Mouse (Mus musculus) spleen, postnatal 36 days (tissue): ENCODE data around the gene Guk1.
A peak's percentile ranks its signal among the peaks of the same experiment; 100 is the strongest.

ENCODE experiments used
- DNase-seq, 2 experiments: peaks; one replicate each; pipeline ENCODE4 v3.0.0; 2022; ENCODE audit warnings: low spot score in 2 of 2, mixed read lengths in 1 of 2

The Guk1 gene

DNA sequence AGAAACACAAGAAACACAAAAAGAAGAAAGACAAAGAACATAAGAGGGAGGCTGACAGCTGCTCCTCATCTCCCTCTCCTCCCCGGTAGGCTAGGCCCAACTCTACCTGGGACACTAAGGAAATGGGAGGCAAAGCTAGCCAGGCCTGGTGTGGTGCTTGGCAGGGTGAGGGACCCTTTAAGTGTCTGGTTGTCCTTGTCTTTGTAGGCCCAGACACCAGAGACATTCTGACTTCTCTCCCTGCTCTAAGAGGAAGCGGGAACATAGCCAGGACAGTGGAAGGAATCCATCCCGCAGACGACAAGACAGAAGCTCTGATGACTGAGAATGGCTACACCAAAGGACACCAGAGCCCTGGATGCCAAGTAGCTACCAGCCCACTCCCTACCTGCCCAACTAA lies 18.0 kb upstream of the Guk1 start:
- no peak for DNase-seq

DNA sequence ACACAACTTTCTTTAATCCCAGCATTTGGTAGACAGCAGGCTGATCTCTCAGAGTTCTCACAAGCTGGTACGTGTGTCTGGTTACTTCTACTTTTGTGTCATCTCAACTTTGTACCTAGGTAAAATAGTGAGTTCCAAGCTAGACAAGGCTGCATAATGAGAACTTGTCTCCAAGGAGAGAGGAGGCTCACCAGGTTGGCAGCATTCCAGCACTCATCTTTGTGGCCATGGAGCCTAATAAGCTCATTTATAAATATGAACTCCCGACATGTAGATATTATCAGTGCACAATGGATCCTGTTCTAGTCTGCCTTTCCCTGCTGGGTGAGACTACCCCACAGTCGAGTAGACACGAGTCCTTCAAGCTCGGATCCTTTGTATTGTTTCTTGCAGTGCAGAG lies 17.6 kb upstream of the Guk1 start:
- no peak for DNase-seq

DNA sequence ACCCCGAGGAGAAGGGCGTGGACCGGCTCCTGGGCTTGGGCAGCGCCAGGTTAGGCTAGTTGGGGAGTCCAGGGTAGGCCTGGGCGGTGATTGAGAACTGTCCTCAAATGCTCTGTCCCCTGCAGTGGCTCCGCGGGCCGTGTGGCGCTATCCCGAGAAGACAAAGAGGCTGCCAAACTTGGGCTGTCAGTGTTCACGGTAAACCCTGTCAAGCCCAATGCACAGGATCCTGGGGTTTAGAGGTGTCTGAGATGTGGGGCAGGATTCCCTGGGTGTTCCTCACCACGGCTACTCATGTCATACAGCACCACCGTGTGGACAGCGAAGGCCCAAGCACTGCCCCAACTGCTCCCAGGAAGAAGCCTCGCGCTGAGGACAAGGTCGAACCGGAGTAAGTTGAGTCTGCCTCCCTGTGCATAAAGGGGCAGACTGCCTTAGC lies 17.0 kb upstream of the Guk1 start:
- DNase-seq: peak; percentile 54 to 71

DNA sequence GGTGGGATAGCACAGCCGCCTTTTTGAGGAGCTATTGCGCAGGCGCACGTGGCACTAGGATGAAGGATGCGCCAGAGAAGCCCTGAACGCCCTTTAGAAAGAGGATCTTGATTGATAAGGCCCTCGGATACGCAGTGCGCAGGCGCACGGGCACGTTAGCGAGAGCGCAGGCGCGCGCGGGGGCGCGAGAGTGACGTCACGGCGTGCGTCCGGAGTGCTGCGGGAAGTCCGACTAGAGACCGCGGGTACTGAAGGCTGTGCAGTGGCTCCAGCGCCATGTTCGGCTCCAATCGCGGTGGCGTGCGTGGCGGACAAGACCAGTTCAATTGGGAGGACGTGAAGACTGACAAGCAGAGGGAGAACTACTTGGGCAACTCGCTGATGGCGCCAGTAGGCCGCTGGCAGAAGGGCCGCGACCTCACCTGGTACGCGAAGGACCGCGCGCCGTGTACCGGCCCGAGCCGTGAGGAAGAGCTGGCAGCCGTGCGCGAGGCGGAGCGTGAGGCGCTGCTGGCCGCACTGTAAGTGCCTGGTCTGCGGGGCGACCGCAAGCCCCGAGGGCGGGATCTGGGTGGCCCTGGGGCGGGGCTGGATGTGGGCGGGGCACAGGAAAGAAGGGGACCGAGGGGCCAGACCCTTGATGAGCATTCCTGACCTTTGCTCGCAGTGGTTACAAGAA lies 16.3 kb upstream of the Guk1 start, which contains the start of gene 2310033P09Rik:
TSS of gene 2310033P09Rik (plus strand) at position 169 of the 679 bp plus-strand sequence.
- peak; percentile 93 to 96 for DNase-seq

DNA sequence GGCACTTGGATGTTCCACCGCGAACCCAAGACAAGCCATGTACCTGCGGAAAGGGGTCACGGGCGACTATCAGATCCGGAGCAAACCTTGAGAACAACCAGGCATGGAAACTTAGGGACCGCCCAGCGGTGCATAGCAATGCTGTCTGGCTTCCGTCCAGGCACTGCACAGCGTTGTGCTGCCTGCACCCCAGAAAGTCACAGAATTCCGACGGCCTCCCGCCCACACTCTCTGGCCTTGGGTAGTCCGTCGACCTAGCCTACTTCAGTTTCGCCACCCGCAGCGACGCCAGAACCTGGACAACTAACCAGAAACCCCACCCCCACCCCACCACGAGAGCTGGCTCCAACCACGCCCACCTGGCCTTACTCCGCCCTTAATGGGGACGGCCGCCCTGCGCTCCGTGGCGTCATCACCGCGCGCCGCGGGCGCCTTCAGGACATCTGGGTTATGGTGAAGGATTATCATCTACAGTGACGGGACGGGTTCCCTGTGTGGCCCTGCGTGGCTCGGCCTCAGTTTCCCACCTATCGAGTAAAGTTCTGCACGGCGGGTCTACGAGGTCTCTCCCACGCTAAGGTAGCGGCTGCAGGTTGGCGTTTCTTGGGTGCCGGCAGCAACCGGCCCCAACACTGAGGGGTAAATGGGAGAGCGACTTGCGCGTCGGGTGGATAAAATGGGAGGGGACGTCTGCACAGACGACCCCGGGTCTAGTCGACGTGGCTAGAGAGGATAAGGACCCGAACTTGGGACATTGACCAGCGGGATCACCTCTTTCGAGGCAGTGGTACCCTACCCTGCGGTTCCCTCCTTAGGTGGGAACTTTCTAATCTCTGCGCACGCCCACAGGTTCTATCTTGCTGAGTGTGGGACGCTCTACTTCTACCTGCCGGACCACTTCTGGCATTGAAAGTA lies 10.3 kb upstream of the Guk1 start, which contains the start of gene Mrpl55:
TSS of gene Mrpl55 (plus strand) at position 406 of the 915 bp plus-strand sequence.
- peak; percentile 90 to 94 for DNase-seq

DNA sequence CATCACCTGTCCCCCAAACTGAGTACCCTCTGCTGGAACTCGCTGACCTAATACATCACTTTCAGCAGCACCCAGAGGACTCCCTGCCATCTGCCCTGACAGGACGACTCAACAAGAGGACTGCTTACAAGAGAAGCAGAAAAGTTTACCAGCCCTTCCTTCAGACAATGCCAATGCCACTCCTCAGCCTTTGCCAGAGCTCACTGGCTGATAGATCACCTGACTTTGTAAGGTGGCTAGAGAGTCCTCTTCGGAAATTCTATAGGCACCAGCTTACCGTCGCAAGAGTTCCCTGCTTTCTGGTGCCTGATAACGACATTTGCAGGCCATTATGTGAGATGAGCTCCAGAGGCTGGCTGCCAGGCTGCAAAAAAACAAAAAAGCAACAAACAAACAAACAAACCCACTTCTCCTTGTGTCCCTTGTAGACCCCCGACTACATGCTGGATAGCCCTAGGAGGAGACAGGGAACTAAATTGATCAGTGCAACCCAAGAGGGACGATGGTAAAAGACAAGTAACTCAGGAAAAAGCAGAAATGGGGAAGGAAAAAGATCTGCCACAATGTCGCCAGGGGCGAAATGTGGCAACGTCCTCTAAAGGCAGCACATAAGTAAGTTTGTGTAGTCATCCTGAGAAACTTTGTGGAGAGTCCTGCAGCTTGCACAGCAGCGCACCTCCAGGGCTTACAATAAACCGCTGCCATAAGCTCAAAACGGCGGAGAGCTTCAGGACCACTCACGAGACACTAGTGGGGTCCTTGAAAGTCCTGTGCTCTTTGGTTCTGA lies 9.4 kb upstream of the Guk1 start:
- DNase-seq: no peak

DNA sequence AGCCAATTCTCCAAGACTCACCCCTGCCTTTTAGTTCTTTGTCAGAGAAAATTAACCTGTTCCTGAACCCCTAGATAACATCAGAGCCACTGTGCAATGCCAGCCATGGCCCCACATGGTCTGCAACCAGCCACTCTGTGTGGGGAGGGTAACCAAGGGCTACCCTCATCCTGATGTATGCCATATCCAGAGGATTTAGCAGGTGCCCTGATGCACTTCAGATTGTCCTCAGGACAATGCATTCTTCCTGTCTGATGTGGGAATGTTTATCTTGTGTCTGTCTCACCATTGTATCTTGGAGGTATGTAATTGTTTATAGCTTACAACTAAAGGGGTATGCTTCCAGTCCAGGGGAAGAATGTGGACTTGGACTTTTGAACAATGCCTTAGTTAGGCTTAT lies 4.2 kb upstream of the Guk1 start:
- no peak for DNase-seq

DNA sequence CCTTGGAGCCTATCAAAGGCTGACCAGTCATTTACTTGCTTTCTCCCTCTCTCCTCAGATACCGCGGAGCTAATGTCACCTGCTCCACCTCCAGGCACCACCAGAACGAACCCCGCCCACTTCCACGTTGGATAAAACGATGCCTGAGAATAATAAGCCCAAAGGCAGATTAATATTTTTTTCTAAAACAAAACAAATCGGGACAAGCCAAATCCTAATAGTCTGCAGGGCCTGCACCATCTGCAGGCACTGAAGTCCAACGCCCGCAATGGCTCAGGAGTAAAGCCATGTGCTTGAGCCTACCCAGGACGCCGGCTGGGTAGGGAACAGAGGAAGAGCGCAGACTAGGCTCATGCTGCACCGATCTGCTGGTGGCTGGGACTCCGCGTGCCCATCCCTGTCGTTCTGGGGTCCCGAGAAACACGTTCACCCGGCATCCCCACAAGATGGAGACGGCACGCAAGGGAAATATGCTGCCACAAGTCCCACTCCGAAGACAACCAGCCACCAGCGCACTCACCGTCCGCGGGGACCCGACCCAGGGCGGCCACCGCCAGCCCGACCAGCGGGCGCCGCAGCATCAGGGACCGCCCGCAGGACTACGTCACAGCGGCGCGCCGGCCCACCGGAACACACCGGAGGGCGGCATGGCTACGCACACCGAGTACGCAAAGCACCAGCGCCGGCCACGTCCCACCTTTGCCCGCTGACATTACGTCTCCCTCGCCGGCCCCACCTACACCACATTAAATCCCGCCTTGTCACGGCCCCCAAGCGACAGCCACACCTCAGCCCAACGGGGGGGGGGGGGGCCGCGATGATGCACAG lies 567 bp downstream of the Guk1 start:
- peak; percentile 93 for DNase-seq

DNA sequence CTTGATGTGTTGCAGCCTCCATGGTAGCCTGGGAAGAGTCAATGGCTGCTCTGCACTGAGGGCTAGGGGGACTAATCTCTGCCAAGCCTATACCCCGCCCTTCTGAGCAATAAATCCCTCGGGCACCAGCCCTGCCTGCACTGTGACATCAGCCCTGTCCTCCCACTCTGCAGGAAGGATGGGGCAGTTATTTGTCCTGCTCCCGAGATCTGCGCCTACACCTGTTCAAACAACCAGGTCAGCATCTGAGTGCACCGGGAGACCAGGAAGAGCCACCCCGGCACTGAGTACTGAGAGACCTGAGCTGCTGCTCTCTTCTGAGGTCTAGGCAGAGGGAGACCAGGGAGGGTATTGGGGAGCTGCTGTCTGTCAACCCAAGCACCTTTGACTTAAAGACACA lies 4.3 kb downstream of the Guk1 start:
- DNase-seq: no peak

DNA sequence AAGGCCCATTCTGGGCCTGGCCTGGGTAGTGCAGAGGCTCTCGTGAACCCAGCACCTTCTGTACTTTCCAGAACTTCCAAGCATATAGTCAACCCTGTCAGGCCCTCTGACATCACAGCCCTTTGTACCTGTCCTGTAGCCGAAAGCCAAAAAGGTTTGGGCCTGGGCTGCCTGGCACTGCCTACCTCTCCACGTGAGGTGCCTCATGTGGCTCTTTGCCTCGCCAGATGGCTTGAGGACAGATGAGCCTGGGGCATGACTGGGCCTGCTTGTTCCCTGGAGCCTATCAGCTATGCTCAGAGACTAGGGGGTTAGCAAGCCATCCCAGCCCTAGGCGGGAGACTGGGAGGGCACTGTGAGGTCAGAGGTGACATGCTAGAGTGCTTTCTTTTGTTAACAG lies 6.5 kb downstream of the Guk1 start:
- DNase-seq: no peak

DNA sequence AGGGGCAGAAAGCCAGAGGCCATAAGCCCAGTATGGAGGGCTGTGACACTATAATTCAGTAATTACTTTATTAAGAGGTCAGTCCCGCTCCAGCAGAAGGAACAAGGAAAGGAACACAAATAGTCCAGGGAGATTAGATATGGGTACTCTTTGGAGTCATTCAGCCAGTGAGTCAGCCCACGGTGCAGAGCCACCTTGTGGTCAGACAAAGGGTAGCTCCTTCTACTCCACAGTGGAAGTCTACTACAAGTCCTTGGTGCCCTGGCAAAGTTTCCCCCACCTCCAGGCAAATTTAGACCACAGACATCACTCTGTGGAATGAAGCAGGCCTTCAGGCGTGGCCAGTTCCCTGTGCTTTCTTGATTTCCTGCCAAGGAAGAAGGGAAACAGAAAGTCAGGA lies 8.2 kb downstream of the Guk1 start:
- peak; percentile 38 to 56 for DNase-seq

DNA sequence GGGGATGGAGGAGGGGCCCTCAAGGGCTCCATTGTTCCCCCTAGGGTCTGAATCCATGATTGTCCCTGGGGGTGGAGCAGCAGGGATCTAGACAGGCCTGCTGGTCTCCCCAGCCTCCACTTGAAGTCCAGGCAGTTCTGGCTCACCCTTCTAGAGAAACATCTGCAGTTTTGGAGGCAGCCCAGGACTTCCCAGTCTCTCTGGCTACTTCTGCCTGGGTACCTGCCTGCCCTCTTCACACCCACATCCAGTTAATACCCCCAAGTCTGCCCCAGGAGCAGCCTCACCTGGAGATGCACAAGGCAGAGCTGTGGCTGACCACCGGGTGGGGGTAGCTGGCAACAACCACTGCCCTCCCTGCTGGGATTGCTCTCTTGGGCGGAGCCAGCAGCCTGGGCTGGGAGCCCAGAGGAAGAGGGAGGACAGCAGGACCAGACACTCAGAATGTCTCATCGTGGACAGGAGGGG lies 9.1 kb downstream of the Guk1 start, which contains the start of gene Gjc2:
TSS of gene Gjc2 (minus strand) at position 350 of the 468 bp plus-strand sequence.
- DNase-seq: no peak

DNA sequence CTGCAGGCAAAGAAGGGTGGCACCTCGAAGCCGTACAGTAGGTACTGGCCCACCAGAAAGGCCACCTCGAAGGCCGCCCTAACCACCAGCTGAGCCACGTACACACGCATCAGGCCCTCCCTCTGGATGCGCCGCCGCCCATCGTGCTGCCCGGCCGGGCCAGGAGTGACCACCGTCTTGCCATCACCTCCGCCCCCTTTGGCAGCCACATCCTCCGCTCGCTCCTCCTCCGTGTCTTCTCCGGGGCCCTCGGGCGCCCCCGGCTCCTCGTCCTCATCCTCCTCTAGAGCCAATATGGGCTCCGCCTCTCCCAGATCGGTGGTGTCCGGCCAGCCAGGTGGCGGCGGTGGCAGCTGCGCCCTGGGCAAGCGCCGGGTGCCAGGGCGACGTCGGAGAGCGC lies 15.1 kb downstream of the Guk1 start:
- no peak for DNase-seq

DNA sequence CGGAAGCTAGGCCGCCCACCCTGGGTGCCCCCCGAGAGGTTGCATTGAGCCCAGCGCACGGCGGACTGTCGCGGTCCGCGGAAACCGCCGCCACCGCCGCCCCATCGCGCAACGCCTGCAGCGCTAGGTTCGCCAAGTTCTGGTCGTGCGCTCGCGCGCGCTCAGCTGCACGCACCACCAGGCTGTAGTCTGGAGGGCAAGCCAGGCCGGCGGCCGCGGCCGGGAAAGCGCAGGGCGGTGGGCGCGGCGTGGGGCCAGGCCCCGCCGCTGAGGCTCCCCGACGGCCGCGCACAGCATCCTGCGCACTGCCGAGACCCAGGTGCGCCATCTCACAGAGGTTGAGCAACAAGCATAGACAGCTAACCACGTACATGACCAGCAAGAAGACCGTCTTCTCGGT lies 15.5 kb downstream of the Guk1 start:
- DNase-seq: no peak

DNA sequence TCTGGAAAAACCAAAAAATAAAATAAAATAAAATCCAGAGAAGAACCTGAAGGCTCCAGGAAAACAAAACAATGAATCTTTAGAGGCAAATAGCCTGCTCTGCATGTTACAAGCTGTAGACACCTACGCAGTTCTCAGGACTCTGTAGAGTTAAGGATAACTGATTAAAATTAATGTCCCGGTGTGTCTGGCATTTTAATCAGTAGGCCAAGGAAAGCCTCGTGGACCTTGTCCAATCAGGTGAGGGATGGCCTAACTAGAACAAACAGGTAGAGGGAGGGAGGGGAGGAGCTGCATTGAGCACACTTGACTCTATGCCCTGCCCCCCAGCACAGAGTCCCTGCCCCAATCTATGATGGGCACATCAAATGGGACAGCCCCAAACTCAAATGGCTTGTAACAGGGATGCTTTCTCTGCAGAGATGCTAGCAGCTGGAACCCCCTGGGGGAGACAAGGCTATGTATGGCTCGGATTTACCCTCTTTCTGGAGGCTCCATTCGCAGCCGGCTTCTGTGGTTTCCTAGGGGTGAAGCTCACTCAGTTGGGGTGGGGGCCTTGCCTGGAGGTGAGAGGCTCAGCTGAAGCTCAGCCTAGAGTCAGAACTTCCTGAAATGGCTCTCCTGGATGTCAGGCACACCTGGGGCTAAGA lies 17.7 kb downstream of the Guk1 start:
- DNase-seq: no peak

DNA sequence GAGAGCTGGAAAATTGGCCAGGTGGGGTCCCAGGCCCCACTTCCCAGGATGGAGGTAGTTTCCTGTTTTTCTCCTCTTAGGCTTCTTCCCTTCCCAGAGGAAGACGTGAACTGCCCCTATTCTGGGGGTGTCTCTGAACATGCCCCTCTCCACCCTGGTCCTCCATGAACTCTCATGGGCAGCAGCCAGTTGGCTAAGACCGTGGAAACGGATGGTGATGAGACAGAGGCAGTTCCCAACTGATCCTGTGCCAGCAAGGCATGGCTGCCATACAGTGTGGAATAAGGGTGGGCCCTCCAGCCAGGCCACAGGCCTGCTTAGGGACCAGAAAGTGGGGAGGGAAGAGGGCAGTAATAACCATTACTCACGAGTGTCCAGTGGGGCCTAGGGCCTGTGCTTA lies 21.5 kb downstream of the Guk1 start:
- no peak for DNase-seq

DNA sequence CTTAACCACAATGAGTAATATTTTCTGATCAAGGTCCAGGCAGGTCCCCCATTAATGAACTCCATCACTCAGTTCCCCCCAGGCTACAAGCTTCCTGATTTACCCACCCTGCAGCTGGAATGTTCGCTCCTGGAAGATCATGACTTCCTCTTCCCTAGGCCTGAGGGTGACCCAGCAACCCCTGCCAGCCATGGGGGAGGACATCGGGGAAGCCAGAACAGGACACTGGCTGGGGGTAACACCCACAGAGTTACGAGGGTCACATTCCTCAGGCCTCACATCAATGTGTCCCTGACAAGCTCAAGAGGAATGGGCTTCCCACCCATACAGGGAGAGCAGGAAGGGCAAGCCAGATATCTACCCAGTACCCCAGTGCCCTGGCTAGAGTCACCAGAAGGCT lies 22.2 kb downstream of the Guk1 start:
- no peak for DNase-seq

DNA sequence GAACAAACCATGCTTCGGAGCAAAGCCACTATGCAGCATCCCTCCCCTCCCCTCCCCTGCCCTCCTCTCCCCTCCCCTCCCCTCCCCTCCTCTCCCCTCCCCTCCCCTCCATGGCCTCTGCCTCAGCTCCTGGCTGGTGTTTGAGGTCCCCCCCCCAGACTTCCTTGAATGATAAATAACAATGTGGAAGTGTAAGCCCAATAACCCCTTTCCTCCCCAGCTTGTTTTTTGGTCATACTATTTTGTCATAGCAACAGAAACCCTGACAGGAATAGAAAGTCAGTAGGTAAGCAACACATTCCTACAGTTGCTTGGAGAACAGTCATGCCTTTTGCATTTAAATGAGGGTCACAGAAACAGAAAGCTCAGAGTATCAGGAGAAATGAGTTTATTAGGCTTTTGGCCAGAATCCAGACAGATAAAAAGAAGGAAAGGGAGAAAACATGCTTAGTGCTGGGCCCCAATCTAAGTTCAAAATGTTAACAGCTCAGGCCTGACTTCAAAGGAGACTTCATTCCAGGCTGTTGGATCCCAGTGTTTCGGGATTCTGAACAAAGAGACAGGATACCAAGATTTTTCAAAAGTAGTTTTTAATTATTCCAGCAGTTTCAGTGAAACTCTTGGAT lies 26.3 kb downstream of the Guk1 start:
- peak in 1 of 2 experiments; percentile 35 for DNase-seq

DNA sequence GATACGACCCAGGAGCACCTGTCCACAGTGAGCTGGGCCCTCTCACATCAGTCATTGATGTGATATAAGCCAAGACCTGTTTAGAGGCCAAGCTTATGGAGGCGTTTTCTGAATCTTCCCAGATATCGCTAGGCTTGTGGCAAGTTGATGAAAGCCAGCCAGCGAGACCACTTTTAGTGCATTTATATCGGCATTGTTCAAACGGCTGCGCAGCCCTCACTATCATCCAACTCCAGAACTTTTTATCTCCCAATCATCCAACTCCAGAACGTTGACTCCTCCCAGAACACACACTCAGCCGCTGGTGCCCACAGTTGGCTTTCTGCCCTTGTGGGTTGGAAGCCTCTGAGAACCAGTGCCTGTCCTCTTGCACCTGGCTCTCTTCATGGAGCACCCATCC lies 27.6 kb downstream of the Guk1 start:
- peak; percentile 65 to 83 for DNase-seq
